Mouse (Mus musculus) liver, embryonic 14.5 days (tissue): Measurements from ENCODE around the gene Ush2a.

Source experiments
- CTCF ChIP-seq: IDR thresholded peaks from 2 replicates; pipeline ENCODE4 v1.5.1; 2016; ENCODE audit warnings: antibody characterized with exemption, low read depth, control low read depth
- EP300 ChIP-seq: IDR thresholded peaks from 2 replicates; pipeline ENCODE4 v1.6.1; 2016; ENCODE audit warnings: antibody characterized with exemption, low read depth

GRCm38 (mm10) chr1:188456466-188457175 is 194.8 kb downstream of the Ush2a start:
- TF ChIP-seq EP300 (no peak), CTCF (no peak)
